Mouse (Mus musculus): ENCODE measurements around the gene Slc18a2. TPM values are rescaled to one million over a fixed set of nuclear protein-coding genes. Genes with fewer than 3 reads are reported as not detected.
A peak's percentile ranks its signal among the peaks of the same experiment; 100 is the strongest.

Slc18a2 gene
- polyA plus RNA-seq, 1 experiment from 2014 or later = 4.5 TPM

GRCm38 (mm10) chr19:59273190-59273589, 12.5 kb downstream of the Slc18a2 start:
- no peak for DNase-seq (ENCODE audit: low spot score)

- DNase-seq (ENCODE audit: low spot score) = no peak
These were observed 15.7 kb downstream of the Slc18a2 start for GRCm38 (mm10) chr19:59276354-59276753.

GRCm38 (mm10) chr19:59280841-59281240, 20.1 kb downstream of the Slc18a2 start:
- no peak for DNase-seq (ENCODE audit: low spot score)

GRCm38 (mm10) chr19:59282001-59282400, 21.3 kb downstream of the Slc18a2 start:
- DNase-seq (ENCODE audit: low spot score) = no peak

- DNase-seq (ENCODE audit: low spot score) = no peak
These were observed 28.3 kb downstream of the Slc18a2 start for GRCm38 (mm10) chr19:59289042-59289441.

- no peak for DNase-seq (ENCODE audit: low spot score)
These were observed 29.1 kb downstream of the Slc18a2 start for GRCm38 (mm10) chr19:59289811-59290210.

- DNase-seq (ENCODE audit: low spot score) = no peak
These were observed 31.6 kb downstream of the Slc18a2 start for GRCm38 (mm10) chr19:59292183-59292839.

GRCm38 (mm10) chr19:59315308-59315707, 54.6 kb downstream of the Slc18a2 start:
- no peak for DNase-seq (ENCODE audit: low spot score)

- DNase-seq (ENCODE audit: low spot score) = peak; percentile 36
These were observed 55.9 kb downstream of the Slc18a2 start for GRCm38 (mm10) chr19:59316571-59316970.

- DNase-seq (ENCODE audit: low spot score) = no peak
These were observed 61.3 kb downstream of the Slc18a2 start, which contains the start of gene Rps12-ps3 for GRCm38 (mm10) chr19:59321990-59322389. Rps12-ps3 (plus strand) TSS chr19:59322290.

- DNase-seq (ENCODE audit: low spot score) = no peak
These were observed 70.1 kb downstream of the Slc18a2 start for GRCm38 (mm10) chr19:59330816-59331225.

- DNase-seq (ENCODE audit: low spot score) = no peak
These were observed 76.0 kb downstream of the Slc18a2 start for GRCm38 (mm10) chr19:59336655-59337054.

- no peak for DNase-seq (ENCODE audit: low spot score)
These were observed 77.4 kb downstream of the Slc18a2 start for GRCm38 (mm10) chr19:59337872-59338681.

GRCm38 (mm10) chr19:59339908-59340307, 79.2 kb downstream of the Slc18a2 start:
- no peak for DNase-seq (ENCODE audit: low spot score)

GRCm38 (mm10) chr19:59342964-59343363, 82.3 kb downstream of the Slc18a2 start:
- DNase-seq (ENCODE audit: low spot score) = no peak

- DNase-seq (ENCODE audit: low spot score) = peak; percentile 46
These were observed 83.6 kb downstream of the Slc18a2 start for GRCm38 (mm10) chr19:59344304-59344711.

- peak; percentile 54 for DNase-seq (ENCODE audit: low spot score)
These were observed 84.5 kb downstream of the Slc18a2 start for GRCm38 (mm10) chr19:59345081-59345657.

Other genes starting within 250 kb of the Slc18a2 start
- 2.3 and 2.5 TPM in 2 replicates for gene Shtn1, start 184.8 kb upstream of the Slc18a2 start, polyA plus RNA-seq (2015; fragmentation: Nextera tagmentation; extraction: Ambion mirVana)
- gene Vax1, start 90.8 kb upstream of the Slc18a2 start, polyA plus RNA-seq (2015; fragmentation: Nextera tagmentation; extraction: Ambion mirVana) = not detected in 2 replicates
- gene Kcnk18, start 41.7 kb upstream of the Slc18a2 start, polyA plus RNA-seq (2015; fragmentation: Nextera tagmentation; extraction: Ambion mirVana) = not detected in 2 replicates
- gene Rps12-ps3, start 61.4 kb downstream of the Slc18a2 start, polyA plus RNA-seq (2015; fragmentation: Nextera tagmentation; extraction: Ambion mirVana) = 14.3 and 15.9 TPM in 2 replicates
- 8.9 and 9.3 TPM in 2 replicates for gene Pdzd8, start 84.9 kb downstream of the Slc18a2 start, polyA plus RNA-seq (2015; fragmentation: Nextera tagmentation; extraction: Ambion mirVana)
- gene Emx2, start 197.5 kb downstream of the Slc18a2 start, polyA plus RNA-seq (2015; fragmentation: Nextera tagmentation; extraction: Ambion mirVana) = 0.12 TPM in 1 of 2 replicates, not detected in the other